Mouse (Mus musculus) forebrain, embryonic 11.5 days (tissue): ENCODE data around the gene Arid1b. TPM values are rescaled to one million over a fixed set of nuclear protein-coding genes. Genes with fewer than 3 reads are reported as not detected.

ENCODE experiments used
- ATAC-seq: fragments of 200-750 bp; cut with Nextera tagmentation; replicated peaks from 2 replicates; pipeline ENCODE4 v1.8.0; 2017; ENCODE audit warnings: moderate TSS enrichment; ENCODE audit not compliant: low FRiP score
- DNase-seq: peaks from one replicate; pipeline ENCODE4 v3.0.0-alpha.2; 2017; ENCODE audit warnings: low spot score
- H3K27ac ChIP-seq: fragments of 300-500 bp; sonication (generic); 2 replicates; pipeline ENCODE4 v1.5.1; 2014; ENCODE audit warnings: low read depth, low read length
- H3K27me3 ChIP-seq: fragments of 300-500 bp; sonication (generic); 2 replicates; pipeline ENCODE4 v1.6.1; 2014; ENCODE audit warnings: mild to moderate bottlenecking, low read length, mixed read lengths; ENCODE audit not compliant: control insufficient read depth, insufficient read depth
- H3K36me3 ChIP-seq: fragments of 300-500 bp; sonication (generic); 2 replicates; pipeline ENCODE4 v1.6.1; 2014; ENCODE audit warnings: mild to moderate bottlenecking, low read length, moderate library complexity, mixed read lengths; ENCODE audit not compliant: control insufficient read depth, insufficient read depth
- H3K4me1 ChIP-seq: fragments of 300-500 bp; sonication (generic); replicated peaks from 2 replicates; pipeline ENCODE4 v1.6.1; 2014; ENCODE audit warnings: low read length, mixed read lengths; ENCODE audit not compliant: control insufficient read depth, insufficient read depth
- H3K4me2 ChIP-seq: fragments of 300-500 bp; sonication (generic); 2 replicates; pipeline ENCODE4 v1.6.1; 2014; ENCODE audit warnings: low read depth, mild to moderate bottlenecking, low read length, moderate library complexity, mixed read lengths; ENCODE audit not compliant: severe bottlenecking
- H3K4me3 ChIP-seq: fragments of 300-500 bp; sonication (generic); 2 replicates; pipeline ENCODE4 v1.5.1; 2014; ENCODE audit warnings: low read depth, low read length
- H3K9ac ChIP-seq: fragments of 300-500 bp; sonication (generic); 2 replicates; pipeline ENCODE4 v1.6.1; 2014; ENCODE audit warnings: low read length
- H3K9me3 ChIP-seq: fragments of 300-500 bp; sonication (generic); 2 replicates; pipeline ENCODE4 v1.6.1; 2016; ENCODE audit warnings: low read length, mixed read lengths; ENCODE audit not compliant: control insufficient read depth
- WGBS: fragments of 180-500 bp; shearing (Covaris S2); extraction: QIAGEN DNeasy Blood & Tissue Kit; methylation state at CpG from one replicate; pipeline ENCODE4 v1.1.7; 2014; 5-methylcytosine and 5-hydroxymethylcytosine counted together
- polyA plus RNA-seq: library from polyadenylated mRNA; unstranded; fragments of >200 nt; fragmentation: Nextera tagmentation; extraction: Ambion mirVana; gene quantifications from 2 replicates; pipeline ENCODE4 v1.2.1, GENCODE M21; 2014

Gene Arid1b
- polyA plus RNA-seq, 1 experiment from 2014 or later, result 16.3 TPM

DNA sequence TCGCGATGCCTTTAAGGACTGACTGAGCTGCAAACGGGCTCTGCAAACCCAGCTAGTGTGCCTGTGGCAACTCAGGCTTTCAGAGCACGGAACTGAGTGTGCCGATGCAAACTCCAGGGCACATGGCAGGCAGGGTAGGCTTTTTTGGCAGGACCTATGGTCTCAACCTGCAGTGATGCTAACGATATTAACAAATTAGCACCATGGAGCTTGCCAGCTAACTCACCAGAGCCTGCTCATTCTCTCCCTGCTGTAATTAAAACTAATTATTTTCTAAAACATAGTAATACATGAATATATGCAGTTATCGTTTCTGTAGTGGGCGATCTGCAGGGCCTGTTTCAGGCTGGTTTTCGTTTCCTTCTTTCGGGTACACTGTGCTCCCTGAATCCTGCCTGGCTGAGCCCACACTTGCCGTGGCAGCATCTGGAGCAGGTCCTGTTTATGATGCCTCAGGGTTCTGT lies 316.3 kb downstream of the Arid1b start:
- WGBS, result 73% methylated on average over 11 of the region's 11 CpGs
- ATAC-seq (no peak), DNase-seq (no peak)
- no peaks in the 10 kb centered on the region for H3K27me3 ChIP-seq
- H3K4me1 ChIP-seq, result peaks cover 9% of the 10 kb centered on the region; the same call in 1 of the 2 replicates
- H3K4me3 ChIP-seq, result no peak overlapping the region
- H3K36me3 ChIP-seq, result no peaks in the 10 kb centered on the region; the same call in 1 of the 2 replicates
- no peak overlapping the region for H3K27ac ChIP-seq
- no peak overlapping the region for H3K9ac ChIP-seq
- H3K4me2 ChIP-seq, result no peak overlapping the region
- H3K9me3 ChIP-seq, result no peaks in the 10 kb centered on the region

DNA sequence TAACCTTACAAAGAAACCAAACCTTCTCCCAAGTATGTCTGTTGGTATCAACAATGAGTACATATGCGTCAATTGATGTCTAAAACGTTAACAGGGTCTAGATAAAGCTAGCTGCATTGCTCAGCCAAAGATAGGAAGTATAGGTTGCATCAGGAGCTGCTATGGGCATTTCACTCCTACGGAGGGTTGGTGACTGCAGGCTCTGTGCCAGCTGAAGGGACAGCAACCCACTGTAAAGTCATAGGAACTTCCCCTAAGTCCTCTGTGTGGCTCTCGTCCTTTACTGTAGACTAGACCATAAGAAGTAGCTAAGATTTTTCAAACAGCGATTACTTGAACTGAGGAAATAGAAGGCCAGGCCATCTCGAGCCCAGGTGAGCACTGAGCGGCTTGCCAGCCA lies 316.9 kb downstream of the Arid1b start:
- no peak for DNase-seq
- WGBS, result 92% methylated on average over 7 of the region's 7 CpGs
- H3K36me3 ChIP-seq, result no peaks in the 10 kb centered on the region; the same call in 1 of the 2 replicates

DNA sequence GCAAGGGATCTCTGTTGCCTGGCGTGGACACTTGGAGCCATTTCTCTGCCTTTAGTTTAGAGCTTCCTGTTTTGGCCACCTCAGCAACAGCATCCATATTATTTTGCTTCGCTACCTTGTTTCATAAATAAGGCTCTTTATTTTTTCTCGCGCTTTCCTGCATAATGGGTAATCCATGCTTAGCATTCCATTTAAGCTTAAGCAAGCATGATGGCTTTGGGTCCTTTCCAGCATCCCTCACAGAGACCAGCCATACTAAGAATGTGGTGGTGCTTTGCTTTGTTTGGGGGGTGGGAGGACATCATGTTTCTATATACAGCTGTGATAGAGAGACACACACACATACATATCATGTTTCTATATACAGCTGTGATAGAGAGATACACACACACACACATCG lies 318.2 kb downstream of the Arid1b start:
- H3K9me3 ChIP-seq, result no peaks in the 10 kb centered on the region
- H3K9ac ChIP-seq, result no peak overlapping the region
- no peak for ATAC-seq
- H3K4me3 ChIP-seq, result no peak overlapping the region
- no peak overlapping the region for H3K4me2 ChIP-seq
- DNase-seq, result no peak
- peaks cover 9% of the 10 kb centered on the region; the same call in 1 of the 2 replicates for H3K4me1 ChIP-seq
- H3K36me3 ChIP-seq, result no peaks in the 10 kb centered on the region
- H3K27ac ChIP-seq, result no peak overlapping the region
- H3K27me3 ChIP-seq, result no peaks in the 10 kb centered on the region
- WGBS, result 75% methylated on average over 5 of the region's 5 CpGs

More for the DNA sequence above, 316.9 kb downstream of the Arid1b start:
- Histone ChIP-seq H3K27ac (no peak overlapping the region), H3K9ac (no peak overlapping the region), H3K27me3 (no peaks in the 10 kb centered on the region), H3K4me2 (no peak overlapping the region), H3K4me3 (no peak overlapping the region), H3K9me3 (no peaks in the 10 kb centered on the region), H3K4me1 (peaks cover 9% of the 10 kb centered on the region; the same call in 1 of the 2 replicates)
- no peak for ATAC-seq

DNA sequence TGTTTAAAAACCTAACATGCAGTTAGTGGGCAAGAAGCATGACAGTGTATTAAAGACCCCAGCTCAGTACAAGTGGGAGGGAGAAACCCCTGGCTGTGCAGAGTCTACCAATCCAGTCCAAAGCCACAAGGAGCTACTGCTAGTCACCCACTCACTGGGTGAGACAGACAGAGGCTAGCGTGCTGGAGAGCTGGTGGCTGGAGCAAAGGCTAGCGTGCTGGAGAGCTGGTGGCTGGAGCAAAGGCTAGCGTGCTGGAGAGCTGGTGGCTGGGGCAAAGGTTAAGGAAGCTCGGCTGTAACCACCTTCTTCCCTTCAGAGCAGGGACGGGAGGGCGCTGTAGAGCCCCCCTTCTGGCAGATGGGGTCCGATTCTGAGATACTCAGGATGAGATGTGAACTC lies 320.6 kb downstream of the Arid1b start:
- WGBS, result 52% methylated on average over 7 of the region's 7 CpGs
- Histone ChIP-seq H3K36me3 (peaks cover 3% of the 10 kb centered on the region; the same call in 1 of the 2 replicates), H3K27me3 (no peaks in the 10 kb centered on the region)

DNA sequence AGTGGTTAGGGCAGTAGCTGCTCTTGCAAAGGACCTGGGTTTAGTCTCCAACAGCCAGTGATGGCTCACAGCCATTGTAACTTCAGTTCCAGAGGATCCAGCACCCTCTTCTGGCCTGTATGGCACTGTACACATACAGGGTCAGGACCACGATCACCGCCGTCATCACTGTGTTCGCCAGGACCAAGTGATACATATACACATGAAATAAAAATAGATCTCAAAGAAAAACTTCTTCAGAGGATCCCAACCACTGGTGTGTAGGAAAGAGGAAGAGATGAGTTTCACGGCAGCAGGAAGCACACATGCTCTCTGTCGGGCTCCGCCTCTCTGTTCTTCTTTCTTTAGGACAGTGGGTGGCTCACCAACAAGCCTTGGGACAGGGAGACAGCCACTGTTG lies 322.4 kb downstream of the Arid1b start:
- no peak overlapping the region for H3K4me2 ChIP-seq
- WGBS, result 94% methylated on average over 7 of the region's 7 CpGs
- H3K36me3 ChIP-seq, result peaks cover 3% of the 10 kb centered on the region; the same call in 1 of the 2 replicates
- H3K4me3 ChIP-seq, result no peak overlapping the region
- no peak overlapping the region for H3K9ac ChIP-seq
- H3K4me1 ChIP-seq, result 0 out of 2 replicates have a peak, but pooled peaks cover 4% of the 10 kb centered on the region
- no peaks in the 10 kb centered on the region for H3K27me3 ChIP-seq
- no peak for ATAC-seq
- no peak for DNase-seq
- H3K27ac ChIP-seq, result no peak overlapping the region
- no peaks in the 10 kb centered on the region for H3K9me3 ChIP-seq

More for the DNA sequence above, 320.6 kb downstream of the Arid1b start:
- Histone ChIP-seq H3K9ac (no peak overlapping the region), H3K4me1 (peaks cover 9% of the 10 kb centered on the region; the same call in 1 of the 2 replicates), H3K4me2 (no peak overlapping the region), H3K4me3 (no peak overlapping the region), H3K27ac (no peak overlapping the region), H3K9me3 (no peaks in the 10 kb centered on the region)
- ATAC-seq (no peak), DNase-seq (no peak)

DNA sequence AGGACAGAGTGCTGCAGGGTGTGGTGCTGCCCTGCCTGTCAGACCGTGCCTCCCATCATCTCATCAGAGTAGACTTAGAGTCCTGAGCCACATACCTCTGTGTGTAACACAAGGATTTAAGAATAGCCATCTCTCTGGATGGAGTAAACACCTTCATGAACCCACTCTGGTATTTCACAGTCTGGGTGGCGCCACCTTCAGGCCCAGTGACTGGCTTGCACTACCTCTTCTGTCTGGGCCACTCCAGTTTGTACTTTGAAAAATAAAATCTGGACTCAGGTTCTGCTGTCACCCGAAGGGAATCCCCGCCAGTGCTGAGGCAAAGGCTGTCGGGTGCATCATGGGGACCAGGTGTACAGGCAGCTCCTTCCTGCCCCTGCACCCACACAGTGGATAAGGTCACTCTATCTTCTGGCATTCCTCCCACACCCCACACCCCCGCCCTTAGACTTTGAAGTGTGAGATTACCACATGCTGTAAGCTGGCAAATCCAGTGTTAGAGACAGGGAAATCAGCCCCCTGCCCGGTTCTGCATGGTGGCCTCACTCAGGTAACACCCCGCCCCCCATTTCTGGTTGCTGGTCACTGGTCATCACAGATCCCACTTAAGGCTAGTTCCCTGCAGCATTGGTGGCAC lies 327.6 kb downstream of the Arid1b start:
- Histone ChIP-seq H3K36me3 (peaks cover 3% of the 10 kb centered on the region; the same call in 1 of the 2 replicates), H3K9ac (no peak overlapping the region), H3K4me2 (no peak overlapping the region), H3K27me3 (0 out of 2 replicates have a peak, but pooled peaks cover 1% of the 10 kb centered on the region), H3K9me3 (no peaks in the 10 kb centered on the region), H3K4me1 (peaks cover 19% of the 10 kb centered on the region; the same call in 1 of the 2 replicates), H3K27ac (no peak overlapping the region), H3K4me3 (no peak overlapping the region)
- DNase-seq (no peak), ATAC-seq (no peak; the same call in 1 of the 2 replicates)
- WGBS, result 85% methylated on average over 8 of the region's 8 CpGs

DNA sequence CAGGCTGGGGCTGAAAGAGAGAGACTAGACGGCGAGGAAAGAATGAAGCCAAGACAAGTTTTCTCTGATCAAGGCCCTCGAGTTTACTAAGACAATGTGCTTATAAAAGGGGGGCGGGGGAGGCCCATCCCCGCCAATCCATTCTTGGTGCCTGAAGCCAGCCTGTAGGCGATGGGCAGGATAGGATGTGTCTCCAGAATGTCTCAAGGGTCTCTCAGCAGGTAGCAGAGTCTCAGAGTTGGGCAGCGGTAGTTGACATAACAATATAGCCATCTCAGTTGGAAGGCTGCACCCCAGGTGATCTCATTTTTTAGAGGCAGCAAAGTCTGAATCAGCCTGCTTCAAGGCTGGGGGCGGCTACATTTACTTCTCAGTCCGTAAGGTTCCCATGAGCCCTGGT lies 328.5 kb downstream of the Arid1b start:
- DNase-seq (no peak), ATAC-seq (no peak)
- Histone ChIP-seq H3K27me3 (peaks cover 2% of the 10 kb centered on the region; the same call in 1 of the 2 replicates), H3K4me3 (no peak overlapping the region), H3K4me2 (no peak overlapping the region), H3K4me1 (peaks cover 19% of the 10 kb centered on the region; the same call in 1 of the 2 replicates), H3K36me3 (peaks cover 3% of the 10 kb centered on the region; the same call in 1 of the 2 replicates), H3K9me3 (no peaks in the 10 kb centered on the region), H3K27ac (no peak overlapping the region), H3K9ac (no peak overlapping the region)
- 68% methylated on average over 9 of the region's 9 CpGs for WGBS

DNA sequence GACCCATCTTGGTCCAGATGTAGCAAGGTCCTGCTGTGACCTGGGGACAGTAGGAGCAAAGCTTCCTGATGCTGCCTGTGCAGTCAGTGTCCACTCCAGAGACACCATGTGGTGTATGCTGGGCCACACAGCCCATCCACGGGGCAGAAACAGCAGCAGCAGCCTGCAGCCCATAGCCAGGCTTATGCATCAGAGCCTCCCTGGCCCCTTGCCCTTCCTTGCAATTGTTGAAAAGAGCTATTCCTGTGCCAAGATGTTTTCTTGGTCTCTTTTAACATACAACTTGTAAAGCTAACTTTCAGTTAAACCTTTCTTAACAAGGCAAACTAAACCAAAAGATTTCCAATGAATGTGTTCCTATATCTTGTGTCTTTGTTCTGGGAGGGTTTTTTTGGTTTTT lies 329.6 kb downstream of the Arid1b start:
- Histone ChIP-seq H3K36me3 (peaks cover 9% of the 10 kb centered on the region), H3K4me2 (no peak overlapping the region), H3K27me3 (peaks cover 2% of the 10 kb centered on the region; the same call in 1 of the 2 replicates), H3K4me1 (peaks cover 19% of the 10 kb centered on the region; the same call in 1 of the 2 replicates), H3K9ac (no peak overlapping the region), H3K9me3 (no peaks in the 10 kb centered on the region), H3K4me3 (no peak overlapping the region), H3K27ac (no peak overlapping the region)
- ATAC-seq, result no peak
- 33% methylated on average over 1 of the region's 1 CpGs for WGBS
- no peak for DNase-seq
